Mouse (Mus musculus) hindbrain, embryonic 11.5 days (tissue): Measurements from ENCODE around the gene Rragd. TPM values are rescaled to one million over a fixed set of nuclear protein-coding genes. Genes with fewer than 3 reads are reported as not detected.

Experiments used
- ATAC-seq: fragments of 200-750 bp; cut with Nextera tagmentation; 2 replicates; pipeline ENCODE4 v1.8.0; 2017; ENCODE audit warnings: mild to moderate bottlenecking, moderate TSS enrichment, moderate library complexity; ENCODE audit not compliant: low FRiP score
- DNase-seq: peaks from one replicate; pipeline ENCODE4 v3.0.0-alpha.2; 2015; ENCODE audit warnings: low spot score
- H3K27ac ChIP-seq: fragments of 300-500 bp; sonication (generic); 2 replicates; pipeline ENCODE4 v1.5.1; 2014; ENCODE audit warnings: mild to moderate bottlenecking, low read depth, low read length
- H3K27me3 ChIP-seq: fragments of 300-500 bp; sonication (generic); 2 replicates; pipeline ENCODE4 v1.6.1; 2014; ENCODE audit warnings: mild to moderate bottlenecking, low read length, moderate library complexity, mixed read lengths; ENCODE audit not compliant: control insufficient read depth, insufficient read depth
- H3K36me3 ChIP-seq: fragments of 300-500 bp; sonication (generic); 2 replicates; pipeline ENCODE4 v1.6.1; 2014; ENCODE audit warnings: mild to moderate bottlenecking, low read length, moderate library complexity, mixed read lengths; ENCODE audit not compliant: control insufficient read depth, insufficient read depth
- H3K4me1 ChIP-seq: fragments of 300-500 bp; sonication (generic); replicated peaks from 2 replicates; pipeline ENCODE4 v1.6.1; 2014; ENCODE audit warnings: low read length, mixed read lengths; ENCODE audit not compliant: control insufficient read depth, insufficient read depth
- H3K4me2 ChIP-seq: fragments of 300-500 bp; sonication (generic); replicated peaks from 2 replicates; pipeline ENCODE4 v1.6.1; 2014; ENCODE audit warnings: mild to moderate bottlenecking, low read depth, low read length
- H3K4me3 ChIP-seq: fragments of 300-500 bp; sonication (generic); 2 replicates; pipeline ENCODE4 v1.5.1; 2014; ENCODE audit warnings: low read depth, low read length
- H3K9ac ChIP-seq: fragments of 300-500 bp; sonication (generic); 2 replicates; pipeline ENCODE4 v1.6.1; 2014; ENCODE audit warnings: low read depth, low read length
- H3K9me3 ChIP-seq: fragments of 300-500 bp; sonication (generic); 2 replicates; pipeline ENCODE4 v1.6.1; 2016; ENCODE audit warnings: low read length; ENCODE audit not compliant: control insufficient read depth
- WGBS: fragments of 180-500 bp; shearing (Covaris S2); extraction: QIAGEN DNeasy Blood & Tissue Kit; methylation state at CpG from one replicate; pipeline ENCODE4 v1.1.7; 2014; 5-methylcytosine and 5-hydroxymethylcytosine counted together
- polyA plus RNA-seq: library from polyadenylated mRNA; unstranded; fragments of >200 nt; fragmentation: Nextera tagmentation; extraction: Ambion mirVana; gene quantifications from 2 replicates; pipeline ENCODE4 v1.2.1, GENCODE M21; 2014

Rragd gene
- polyA plus RNA-seq, 1 experiment from 2014 or later = 53.5 TPM

DNA sequence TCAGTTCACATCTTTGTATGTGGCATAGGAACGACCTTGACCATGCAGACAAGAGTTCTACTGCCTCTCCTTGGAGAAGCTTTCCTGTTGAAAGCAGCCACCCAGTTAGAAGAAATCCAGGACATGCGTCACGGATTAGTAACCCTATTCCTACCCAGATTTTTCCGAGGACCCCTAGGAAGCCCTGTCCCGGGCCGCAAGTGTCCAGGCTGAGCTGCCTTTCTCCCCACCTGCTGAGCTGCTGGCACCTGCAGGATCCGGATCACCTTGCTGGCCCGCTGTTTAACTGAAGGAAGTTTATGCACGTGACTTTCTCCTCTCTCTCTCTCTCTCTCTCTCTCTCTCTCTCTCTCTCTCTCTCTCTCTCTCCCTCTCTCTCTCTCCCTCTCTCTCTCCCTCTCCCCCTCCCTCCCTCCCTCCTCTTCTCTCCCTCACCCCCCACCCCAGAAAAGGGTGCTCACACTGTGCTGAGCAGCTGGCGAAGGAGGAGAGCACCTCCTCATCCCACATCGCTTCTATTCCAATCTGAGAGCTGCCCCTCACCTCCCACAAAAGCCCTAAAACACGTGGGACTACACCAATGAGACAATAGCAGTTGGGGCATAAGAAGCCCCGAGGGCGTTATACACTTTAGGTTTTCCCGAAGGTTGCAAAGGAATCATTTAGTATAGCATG, 659 bp upstream of the Rragd start:
- H3K9ac ChIP-seq = peak overlapping the region; percentile 95
- no peak overlapping the region for H3K27ac ChIP-seq
- no peaks in the 10 kb centered on the region for H3K27me3 ChIP-seq
- DNase-seq = peak; percentile 24
- H3K36me3 ChIP-seq = no peaks in the 10 kb centered on the region
- H3K4me3 ChIP-seq = peak overlapping the region; percentile 87
- 2% methylated on average over 14 of the region's 15 CpGs for WGBS
- no peaks in the 10 kb centered on the region for H3K9me3 ChIP-seq
- peak overlapping the region; percentile 93 for H3K4me2 ChIP-seq
- peak; percentile 28 for ATAC-seq
- H3K4me1 ChIP-seq = no peaks in the 10 kb centered on the region; the same call in 1 of the 2 replicates

DNA sequence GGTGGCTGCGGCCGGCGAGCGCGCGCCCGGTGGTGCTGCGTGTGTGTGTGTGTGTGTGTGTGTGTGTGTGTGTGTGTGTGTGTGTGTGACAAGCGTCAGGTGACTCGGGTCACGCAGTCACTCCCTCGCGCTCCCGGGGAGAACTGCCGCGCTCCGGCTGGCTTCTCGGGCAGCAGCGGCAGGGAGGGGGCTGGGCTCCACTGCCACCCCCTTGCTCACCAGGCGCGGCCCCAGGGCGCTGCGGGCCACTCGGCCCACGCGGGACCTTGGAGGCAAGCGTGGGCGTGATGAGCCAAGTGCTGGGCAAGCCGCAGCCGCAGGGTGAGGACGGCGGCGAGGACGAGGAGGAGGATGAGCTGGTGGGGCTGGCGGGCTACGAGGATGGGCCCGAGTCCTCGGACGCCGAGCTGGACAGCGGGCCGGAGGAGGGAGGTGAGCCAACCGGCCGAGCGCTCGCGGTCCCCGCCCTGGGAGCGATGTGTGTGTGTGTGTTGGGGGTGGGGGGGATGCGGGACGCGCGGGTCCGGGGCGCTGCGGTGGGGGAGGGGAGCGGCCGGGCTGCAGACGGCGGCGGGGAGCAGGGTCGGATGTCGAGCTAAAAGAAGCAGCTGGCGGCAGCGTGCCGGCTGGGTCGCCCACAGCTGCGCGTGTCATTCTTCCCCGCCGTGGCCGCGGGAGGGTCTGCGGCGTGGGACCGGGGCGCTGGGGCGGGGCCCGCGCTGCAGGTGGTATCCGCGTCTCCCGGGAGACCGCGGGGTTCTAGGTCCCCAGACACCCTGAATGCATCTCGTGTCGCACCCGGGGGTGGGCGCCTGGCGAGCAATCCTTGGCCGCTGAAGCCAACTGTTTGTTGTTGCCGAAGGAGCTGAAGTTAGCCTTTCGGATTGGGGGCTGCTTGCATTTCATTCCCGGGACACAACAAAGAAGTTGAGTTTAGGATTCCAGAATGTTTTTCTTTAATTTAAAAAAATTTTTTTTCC, 629 bp downstream of the Rragd start:
- DNase-seq = peak; percentile 74
- Histone ChIP-seq H3K4me3 (peak overlapping the region; percentile 87), H3K27ac (peak overlapping the region; percentile 87), H3K9me3 (no peaks in the 10 kb centered on the region), H3K9ac (peak overlapping the region; percentile 95), H3K36me3 (no peaks in the 10 kb centered on the region), H3K4me2 (peak overlapping the region; percentile 93), H3K4me1 (no peaks in the 10 kb centered on the region; the same call in 1 of the 2 replicates), H3K27me3 (no peaks in the 10 kb centered on the region)
- whole genome bisulfite sequencing = 0% methylated on average over 54 of the region's 94 CpGs
- ATAC-seq = peak; percentile 77

- peak; percentile 53 for DNase-seq
- peak overlapping the region; percentile 93 for H3K4me2 ChIP-seq
- WGBS = under 1% methylated on average over 13 of the region's 13 CpGs
- no peaks in the 10 kb centered on the region for H3K9me3 ChIP-seq
- peak overlapping the region; percentile 87; the same call in 1 of the 2 replicates for H3K27ac ChIP-seq
- no peak for ATAC-seq
- no peaks in the 10 kb centered on the region; the same call in 1 of the 2 replicates for H3K4me1 ChIP-seq
- H3K4me3 ChIP-seq = peak overlapping the region; percentile 87
- H3K9ac ChIP-seq = peak overlapping the region; percentile 95
- no peaks in the 10 kb centered on the region for H3K36me3 ChIP-seq
- H3K27me3 ChIP-seq = no peaks in the 10 kb centered on the region
Observed at GRCm38 (mm10) chr4:32984242-32984641, 1.4 kb downstream of the Rragd start.

- DNase-seq = peak; percentile 65
- H3K36me3 ChIP-seq = no peaks in the 10 kb centered on the region
- peak overlapping the region; percentile 58 for H3K27ac ChIP-seq
- peak overlapping the region; percentile 93 for H3K4me2 ChIP-seq
- WGBS = 11% methylated on average over 13 of the region's 13 CpGs
- no peak for ATAC-seq
- H3K9me3 ChIP-seq = no peaks in the 10 kb centered on the region
- peak overlapping the region; percentile 87 for H3K4me3 ChIP-seq
- H3K9ac ChIP-seq = peak overlapping the region; percentile 95
- H3K4me1 ChIP-seq = no peaks in the 10 kb centered on the region; the same call in 1 of the 2 replicates
- H3K27me3 ChIP-seq = no peaks in the 10 kb centered on the region
Observed at GRCm38 (mm10) chr4:32984801-32985675, 2.2 kb downstream of the Rragd start.

DNA sequence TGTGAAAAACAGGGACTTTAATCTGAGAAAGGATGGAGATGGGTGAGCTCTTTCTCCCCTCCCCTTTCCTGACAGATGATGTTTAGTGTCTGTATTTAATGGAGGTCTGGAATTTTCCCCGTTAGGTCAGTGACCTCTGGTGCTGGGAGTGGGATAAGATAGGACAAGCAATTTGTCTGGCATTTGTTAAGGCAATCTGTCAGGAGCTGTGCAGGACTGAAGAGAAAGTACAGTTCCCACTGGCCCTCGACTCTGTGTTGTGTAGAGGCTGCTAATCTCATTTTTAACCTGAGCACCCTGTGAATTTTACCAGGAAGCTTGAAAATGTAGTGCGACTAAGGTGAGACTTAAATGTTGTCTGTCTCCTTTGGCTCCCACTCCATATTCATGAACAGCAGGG, 2.8 kb downstream of the Rragd start:
- no peak overlapping the region for H3K9ac ChIP-seq
- H3K27ac ChIP-seq = no peak overlapping the region
- H3K4me3 ChIP-seq = no peak overlapping the region; the same call in 1 of the 2 replicates
- no peaks in the 10 kb centered on the region for H3K27me3 ChIP-seq
- H3K4me1 ChIP-seq = no peaks in the 10 kb centered on the region; the same call in 1 of the 2 replicates
- WGBS = 5% methylated on average over 3 of the region's 3 CpGs
- DNase-seq (peak; percentile 31), ATAC-seq (no peak)
- no peaks in the 10 kb centered on the region for H3K36me3 ChIP-seq
- H3K9me3 ChIP-seq = no peaks in the 10 kb centered on the region
- H3K4me2 ChIP-seq = 0 out of 2 replicates have a peak overlapping the region, but pooled peaks have one; percentile 7

GRCm38 (mm10) chr4:32987006-32987405, 4.2 kb downstream of the Rragd start:
- no peak overlapping the region for H3K4me3 ChIP-seq
- H3K4me2 ChIP-seq = no peak overlapping the region
- H3K9me3 ChIP-seq = no peaks in the 10 kb centered on the region
- no peaks in the 10 kb centered on the region; the same call in 1 of the 2 replicates for H3K4me1 ChIP-seq
- no peaks in the 10 kb centered on the region for H3K36me3 ChIP-seq
- no peak overlapping the region for H3K27ac ChIP-seq
- 63% methylated on average over 3 of the region's 3 CpGs for WGBS
- DNase-seq (no peak), ATAC-seq (no peak)
- no peak overlapping the region for H3K9ac ChIP-seq
- H3K27me3 ChIP-seq = no peaks in the 10 kb centered on the region

DNA sequence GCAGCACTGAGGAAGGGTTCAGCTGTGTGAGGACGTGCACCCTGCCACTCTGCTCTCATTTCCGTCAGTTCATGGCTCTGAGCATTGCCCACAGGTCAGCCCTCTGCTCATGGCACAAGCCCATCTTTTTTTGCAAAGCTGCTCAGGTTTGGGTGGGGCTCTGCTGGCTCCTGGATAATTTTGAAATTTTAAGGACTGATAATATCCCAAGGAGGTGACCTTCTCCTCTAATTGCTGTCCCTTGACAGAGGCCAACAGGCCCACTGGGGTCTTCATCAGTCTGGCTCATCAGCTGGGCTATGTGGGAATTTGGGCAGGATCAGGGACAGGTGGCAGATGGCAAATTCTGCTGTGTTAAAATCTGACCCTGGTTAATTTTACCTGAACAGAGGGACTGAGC, 6.5 kb downstream of the Rragd start:
- H3K4me3 ChIP-seq = no peak overlapping the region

DNA sequence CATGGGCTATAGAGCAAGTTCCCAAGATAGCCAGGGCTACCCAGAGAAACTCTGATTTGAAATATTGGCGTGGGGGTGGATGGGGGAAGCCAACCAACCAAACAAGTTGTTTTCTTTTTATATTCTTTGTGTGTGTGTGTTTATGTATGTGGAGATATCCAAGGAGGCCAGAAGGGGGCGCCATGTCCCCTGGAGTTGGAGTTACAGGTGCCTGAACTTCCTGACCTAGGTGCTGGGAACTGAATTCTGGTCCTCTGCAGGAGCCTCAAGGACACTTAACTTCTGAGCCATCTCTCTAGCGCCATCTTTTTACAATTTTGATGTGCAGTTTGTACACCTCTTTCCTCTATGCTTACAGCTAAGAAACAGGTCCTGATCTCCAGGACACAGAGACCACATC, 11.3 kb downstream of the Rragd start:
- DNase-seq = no peak
- Histone ChIP-seq H3K9ac (no peak overlapping the region), H3K27ac (no peak overlapping the region), H3K4me1 (no peaks in the 10 kb centered on the region), H3K4me3 (no peak overlapping the region), H3K36me3 (no peaks in the 10 kb centered on the region), H3K4me2 (no peak overlapping the region), H3K27me3 (no peaks in the 10 kb centered on the region), H3K9me3 (no peaks in the 10 kb centered on the region)
- ATAC-seq = no peak
- WGBS = 79% methylated on average over 3 of the region's 3 CpGs

More for the DNA sequence above, 6.5 kb downstream of the Rragd start:
- ATAC-seq = no peak
- Histone ChIP-seq H3K9me3 (no peaks in the 10 kb centered on the region), H3K4me1 (no peaks in the 10 kb centered on the region; the same call in 1 of the 2 replicates), H3K36me3 (no peaks in the 10 kb centered on the region), H3K9ac (no peak overlapping the region), H3K4me2 (no peak overlapping the region), H3K27ac (no peak overlapping the region), H3K27me3 (no peaks in the 10 kb centered on the region)
- no peak for DNase-seq
- 84% methylated on average over 2 of the region's 2 CpGs for WGBS
